Mouse (Mus musculus): Measurements from ENCODE around the gene Gata5. TPM values are rescaled to one million over a fixed set of nuclear protein-coding genes. Genes with fewer than 3 reads are reported as not detected.

Gene Gata5
- not detected for total RNA-seq (2018; cell fraction: chromatin; rRNA removed)
- not detected for total RNA-seq (2018; cell fraction: cytosol; rRNA removed)
- total RNA-seq (2018; cell fraction: nucleus; rRNA removed) = not detected
- not detected in 3 replicates for polyA plus RNA-seq (2018)

DNA sequence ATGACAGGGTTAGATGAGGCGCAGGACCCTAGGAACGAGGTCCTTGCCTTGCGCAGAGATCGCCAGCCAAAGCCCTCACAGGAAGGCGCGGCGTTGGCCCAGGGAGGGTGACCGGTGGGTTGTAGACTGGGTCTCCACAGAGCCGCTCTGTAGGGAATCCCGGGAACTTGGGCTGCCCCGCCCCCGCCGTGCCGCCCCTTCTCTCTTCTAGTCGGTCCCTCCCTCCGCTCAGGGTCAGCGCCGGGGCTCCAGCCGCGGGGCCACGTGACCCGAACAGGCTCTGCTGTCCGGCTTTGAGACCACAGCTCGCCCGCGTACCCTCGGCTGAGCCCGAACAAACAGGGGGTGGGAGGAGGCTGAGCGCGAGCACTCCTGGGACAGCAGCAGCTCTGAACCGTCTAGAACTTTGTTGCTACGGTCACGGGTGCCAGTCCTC, at the start of gene Gata5:
TSS of gene Gata5 (minus strand) at position 149 of the 436 bp plus-strand sequence.
- H3K4me3 ChIP-seq (ENCODE audit: inconsistent target) = no peak within 1 kb of the TSS
- no peaks in the 10 kb centered on the region for H3K36me3 ChIP-seq (ENCODE audit: inconsistent target)
- no peaks in the 10 kb centered on the region for H3K79me2 ChIP-seq (ENCODE audit: inconsistent target)
- H3K27ac ChIP-seq = no peak within 1 kb of the TSS
- WGBS (ENCODE audit: missing documents) = 4% methylated on average over 33 of the region's 33 CpGs

DNA sequence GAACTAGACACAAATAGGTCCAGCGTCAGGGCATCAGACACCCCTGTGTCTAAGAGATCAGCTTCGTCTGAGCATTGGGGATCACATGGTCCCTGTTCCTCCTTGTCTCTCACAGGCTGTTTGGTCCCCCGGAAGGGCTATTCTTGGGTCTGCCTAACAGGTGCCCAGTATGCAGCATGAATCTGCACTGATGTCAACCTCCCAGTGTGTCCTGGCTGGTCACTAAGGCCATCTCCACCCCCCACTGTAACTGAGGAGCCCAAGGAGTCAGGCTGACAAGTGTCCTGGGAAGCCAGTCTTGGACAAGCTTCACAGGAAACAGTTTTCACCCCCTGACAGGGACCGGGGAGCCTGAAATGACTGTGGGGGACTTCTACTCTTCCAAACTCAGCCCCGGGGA, 42.2 kb upstream of the Gata5 start:
- H3K79me2 ChIP-seq (ENCODE audit: inconsistent target) = no peaks in the 10 kb centered on the region
- no peaks in the 10 kb centered on the region for H3K36me3 ChIP-seq (ENCODE audit: inconsistent target)
- WGBS (ENCODE audit: missing documents) = 77% methylated on average over 5 of the region's 5 CpGs
- H3K27ac ChIP-seq = no peak overlapping the region
- no peak overlapping the region for H3K4me3 ChIP-seq (ENCODE audit: inconsistent target)

DNA sequence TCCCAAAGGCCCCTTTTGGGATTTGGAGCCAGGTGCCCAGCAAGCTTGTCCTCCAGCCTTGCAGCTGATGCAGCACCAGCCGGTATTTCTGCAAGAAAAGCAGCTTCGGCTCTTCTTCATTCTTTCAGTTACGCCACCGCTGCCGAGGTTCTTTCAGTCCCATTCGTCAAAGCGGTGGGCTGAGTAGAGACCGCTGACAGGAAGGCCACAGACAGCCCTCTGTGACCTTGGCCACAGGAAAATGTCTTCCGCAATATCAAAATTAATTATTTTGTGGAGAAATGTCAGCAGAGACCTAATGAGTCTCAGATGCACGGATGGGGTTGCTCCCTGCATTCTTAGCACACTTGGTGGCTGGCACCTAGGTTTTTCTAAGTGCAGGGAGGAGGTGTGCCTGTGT, 38.8 kb upstream of the Gata5 start:
- Histone ChIP-seq H3K36me3 (ENCODE audit: inconsistent target) (no peaks in the 10 kb centered on the region), H3K79me2 (ENCODE audit: inconsistent target) (no peaks in the 10 kb centered on the region), H3K4me3 (ENCODE audit: inconsistent target) (no peak overlapping the region), H3K27ac (no peak overlapping the region)
- whole genome bisulfite sequencing (ENCODE audit: missing documents) = 82% methylated on average over 10 of the region's 10 CpGs

DNA sequence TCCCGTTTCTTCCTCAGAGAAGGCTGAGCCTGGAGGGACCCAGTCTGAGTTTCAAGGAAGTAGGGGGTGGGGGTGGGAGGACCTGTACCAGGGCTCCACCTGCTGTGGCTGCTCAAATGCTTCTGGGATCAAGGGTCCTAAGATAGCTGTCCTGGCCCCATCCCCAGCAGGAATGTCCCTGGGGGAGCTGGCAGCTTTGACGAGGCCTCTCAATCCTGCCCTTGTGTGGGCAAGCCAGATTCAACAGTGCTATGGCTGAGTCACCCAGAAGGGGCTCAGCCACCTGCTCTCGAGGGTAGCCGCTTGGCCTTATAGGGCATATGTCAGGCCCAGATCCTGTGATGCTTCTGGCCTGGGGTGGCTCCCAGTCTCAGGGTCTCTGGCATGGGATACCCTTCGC, 33.9 kb upstream of the Gata5 start:
- Histone ChIP-seq H3K79me2 (ENCODE audit: inconsistent target) (no peaks in the 10 kb centered on the region), H3K36me3 (ENCODE audit: inconsistent target) (no peaks in the 10 kb centered on the region), H3K27ac (no peak overlapping the region), H3K4me3 (ENCODE audit: inconsistent target) (no peak overlapping the region)
- 76% methylated on average over 5 of the region's 5 CpGs for WGBS (ENCODE audit: missing documents)

DNA sequence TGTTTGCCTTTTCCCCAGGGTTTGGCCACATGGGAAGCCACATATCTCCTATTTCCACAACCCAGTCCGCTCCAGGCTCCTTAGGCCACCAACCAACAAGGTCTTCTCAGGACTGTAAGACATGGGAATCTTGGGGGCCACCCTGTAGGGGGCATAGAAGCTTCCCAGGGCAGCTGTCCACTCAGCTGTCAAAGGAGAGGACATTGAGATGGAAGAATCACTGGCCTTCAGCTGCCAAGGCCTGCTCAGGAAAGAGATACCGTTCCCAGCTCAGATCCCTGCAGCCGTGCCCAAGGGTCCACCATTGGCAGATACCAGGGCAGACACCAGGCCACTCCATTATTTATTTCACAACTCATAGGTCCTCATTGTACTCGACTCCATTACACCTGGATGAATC, 32.9 kb upstream of the Gata5 start:
- H3K4me3 ChIP-seq (ENCODE audit: inconsistent target) = no peak overlapping the region
- no peaks in the 10 kb centered on the region for H3K36me3 ChIP-seq (ENCODE audit: inconsistent target)
- H3K27ac ChIP-seq = no peak overlapping the region
- no peaks in the 10 kb centered on the region for H3K79me2 ChIP-seq (ENCODE audit: inconsistent target)
- 85% methylated on average over 4 of the region's 4 CpGs for WGBS (ENCODE audit: missing documents)

DNA sequence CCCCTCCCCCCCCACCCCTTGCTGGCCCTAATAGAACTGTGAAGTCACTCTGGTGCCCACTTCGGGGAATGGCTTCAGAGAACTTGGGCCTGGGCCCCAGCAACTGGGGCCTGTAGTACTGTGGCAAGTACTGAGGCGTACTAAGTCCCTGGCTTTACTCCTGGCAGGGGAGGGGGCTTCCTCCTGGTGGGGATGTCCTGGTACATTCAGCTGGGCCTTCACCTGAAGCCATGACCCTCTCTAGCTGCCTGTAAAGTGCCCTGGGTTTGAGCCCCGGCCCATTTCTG, 28.9 kb upstream of the Gata5 start:
- H3K79me2 ChIP-seq (ENCODE audit: inconsistent target) = no peaks in the 10 kb centered on the region
- 79% methylated on average over 3 of the region's 3 CpGs for WGBS (ENCODE audit: missing documents)
- no peak overlapping the region for H3K4me3 ChIP-seq (ENCODE audit: inconsistent target)
- no peaks in the 10 kb centered on the region for H3K36me3 ChIP-seq (ENCODE audit: inconsistent target)
- H3K27ac ChIP-seq = no peak overlapping the region

DNA sequence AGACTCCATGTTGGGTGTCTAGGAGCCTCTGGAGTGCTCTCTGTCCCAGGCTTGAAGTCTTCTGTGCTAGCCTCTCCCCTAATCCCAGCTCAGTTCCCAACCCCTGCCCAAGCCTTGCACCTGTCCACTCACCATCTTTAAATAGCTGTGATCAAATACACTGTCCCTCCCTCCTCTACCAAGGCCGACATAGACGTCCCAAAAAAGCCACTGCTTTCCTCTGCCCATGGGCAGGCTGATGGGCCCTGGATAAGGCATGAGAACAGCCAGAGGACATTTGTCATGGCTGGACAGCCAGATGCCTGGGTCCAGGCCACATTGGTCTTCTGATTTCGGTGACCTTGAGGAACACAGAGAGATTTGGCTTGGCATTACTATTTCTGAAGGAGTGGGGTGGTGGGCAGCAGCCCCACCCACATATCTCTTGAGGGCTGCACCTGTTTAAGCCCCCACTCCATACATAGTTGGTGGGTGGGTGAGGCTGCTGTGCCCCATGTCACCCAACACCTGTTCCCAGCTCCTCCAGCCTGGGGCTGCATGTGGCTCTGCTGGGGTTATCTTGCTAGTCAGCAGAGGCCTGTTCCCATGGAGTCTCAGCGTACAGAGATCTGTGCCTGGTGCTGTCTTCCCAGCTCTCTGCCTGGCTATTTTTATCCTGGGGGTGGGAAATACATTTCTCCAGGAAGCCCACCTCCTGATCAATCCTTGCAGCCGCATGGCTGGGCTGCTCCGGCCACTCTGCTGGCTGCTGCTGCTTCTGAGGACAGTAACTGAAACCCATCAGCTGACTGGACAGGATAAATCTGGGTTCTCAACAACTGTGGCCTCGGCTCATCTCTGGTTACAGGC, 28.3 kb upstream of the Gata5 start:
- no peak overlapping the region for H3K27ac ChIP-seq
- H3K79me2 ChIP-seq (ENCODE audit: inconsistent target) = no peaks in the 10 kb centered on the region
- no peaks in the 10 kb centered on the region for H3K36me3 ChIP-seq (ENCODE audit: inconsistent target)
- 79% methylated on average over 7 of the region's 7 CpGs for WGBS (ENCODE audit: missing documents)
- H3K4me3 ChIP-seq (ENCODE audit: inconsistent target) = no peak overlapping the region

DNA sequence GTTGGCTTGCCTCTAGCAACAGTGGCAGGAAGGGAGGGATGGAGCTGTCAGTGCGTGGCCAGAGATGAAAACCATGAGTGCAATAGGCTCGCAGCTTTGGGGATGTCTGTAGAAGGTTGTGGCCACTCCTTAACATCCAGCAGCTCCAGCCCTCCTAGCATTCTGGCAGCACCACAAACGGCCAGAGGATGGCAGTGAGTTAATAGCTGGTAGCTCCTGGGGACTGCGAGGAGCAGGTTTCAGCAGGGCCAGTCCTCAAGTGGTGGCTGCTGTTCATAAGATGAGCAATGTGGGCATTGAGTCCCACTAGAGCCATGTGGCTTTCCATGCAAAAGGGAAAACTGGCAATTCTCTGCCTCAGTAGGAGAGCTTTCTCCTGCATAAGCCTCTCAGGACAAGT, 24.6 kb upstream of the Gata5 start:
- Histone ChIP-seq H3K27ac (no peak overlapping the region), H3K36me3 (ENCODE audit: inconsistent target) (no peaks in the 10 kb centered on the region), H3K4me3 (ENCODE audit: inconsistent target) (no peak overlapping the region), H3K79me2 (ENCODE audit: inconsistent target) (no peaks in the 10 kb centered on the region)
- 11% methylated on average over 4 of the region's 4 CpGs for WGBS (ENCODE audit: missing documents)

DNA sequence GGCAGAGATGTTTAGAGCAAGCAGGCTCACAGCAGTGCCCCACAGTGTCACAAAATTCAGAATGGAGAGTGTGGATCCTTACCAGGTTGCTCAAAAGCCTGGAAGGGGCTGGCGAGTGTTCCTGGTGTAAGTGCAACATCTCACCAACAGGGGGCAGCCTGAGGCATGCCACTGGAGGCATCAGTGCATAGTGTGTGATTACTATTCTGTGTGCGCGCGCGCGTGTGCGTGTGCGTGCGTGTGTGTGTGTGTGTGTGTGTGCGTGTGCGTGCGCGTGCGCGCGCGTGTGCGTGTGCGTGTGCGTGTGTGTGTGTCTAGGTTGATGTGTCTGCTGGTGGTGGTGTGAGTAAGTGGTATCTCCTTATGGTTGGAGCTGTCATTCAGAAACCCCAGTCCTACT, 18.8 kb upstream of the Gata5 start:
- Histone ChIP-seq H3K4me3 (ENCODE audit: inconsistent target) (no peak overlapping the region), H3K79me2 (ENCODE audit: inconsistent target) (no peaks in the 10 kb centered on the region), H3K36me3 (ENCODE audit: inconsistent target) (no peaks in the 10 kb centered on the region), H3K27ac (no peak overlapping the region)
- WGBS (ENCODE audit: missing documents) = 70% methylated on average over 3 of the region's 20 CpGs

DNA sequence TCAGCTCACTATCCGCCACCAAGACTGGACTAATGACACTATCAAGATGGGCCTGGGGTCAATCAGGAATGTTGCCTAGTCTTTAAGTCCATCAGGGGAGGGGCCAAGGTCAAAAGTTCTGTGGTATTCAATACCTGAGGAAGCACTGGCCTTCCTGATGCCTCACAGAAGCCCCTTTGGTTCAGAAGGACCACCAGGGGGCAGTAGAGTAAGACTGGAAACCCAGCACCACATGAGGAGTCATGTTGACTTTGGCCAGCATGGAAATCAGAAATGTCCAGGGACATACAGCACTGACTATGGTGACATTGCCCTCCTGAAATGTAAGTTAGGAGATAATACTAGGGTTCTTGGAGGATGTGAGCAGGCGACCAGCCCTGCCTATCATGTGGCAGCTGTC, 16.2 kb upstream of the Gata5 start:
- Histone ChIP-seq H3K27ac (no peak overlapping the region), H3K36me3 (ENCODE audit: inconsistent target) (no peaks in the 10 kb centered on the region), H3K4me3 (ENCODE audit: inconsistent target) (no peak overlapping the region), H3K79me2 (ENCODE audit: inconsistent target) (no peaks in the 10 kb centered on the region)
- WGBS (ENCODE audit: missing documents) = 87% methylated on average over 2 of the region's 2 CpGs

DNA sequence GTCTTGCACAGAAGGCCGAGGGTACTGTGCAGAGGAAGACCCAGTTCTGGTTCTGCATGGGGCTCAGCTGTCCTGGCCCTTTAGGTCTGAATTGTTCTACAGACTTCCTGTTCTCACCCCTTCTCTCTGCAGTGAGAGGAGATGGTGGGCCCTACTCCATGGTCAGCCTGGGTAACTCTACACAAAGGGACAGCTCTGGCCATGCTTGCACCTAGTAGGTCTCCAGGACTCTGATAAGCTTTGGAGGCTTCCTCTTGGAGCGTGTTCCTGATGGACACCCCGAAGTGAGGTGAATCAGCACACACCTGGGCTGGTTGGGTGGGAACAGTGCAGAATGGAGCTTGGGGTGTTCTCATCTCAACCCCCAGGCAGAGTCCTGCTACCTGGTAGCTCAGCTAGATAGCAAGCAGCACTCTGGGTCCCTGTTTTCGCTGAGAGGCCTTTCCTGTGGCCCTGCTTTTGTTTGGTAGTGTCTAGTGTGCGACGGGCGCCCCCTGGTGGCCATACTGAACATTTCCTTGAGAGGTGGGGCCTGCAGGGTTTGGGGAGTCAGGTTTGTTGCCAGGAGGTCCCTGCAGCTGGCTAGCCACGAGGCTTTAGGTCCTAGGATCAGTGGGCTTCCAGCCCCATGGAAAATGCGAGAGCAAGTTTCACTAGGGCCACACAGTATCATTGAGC, 12.5 kb upstream of the Gata5 start:
- WGBS (ENCODE audit: missing documents) = 24% methylated on average over 9 of the region's 9 CpGs
- Histone ChIP-seq H3K27ac (no peak overlapping the region), H3K4me3 (ENCODE audit: inconsistent target) (no peak overlapping the region)

DNA sequence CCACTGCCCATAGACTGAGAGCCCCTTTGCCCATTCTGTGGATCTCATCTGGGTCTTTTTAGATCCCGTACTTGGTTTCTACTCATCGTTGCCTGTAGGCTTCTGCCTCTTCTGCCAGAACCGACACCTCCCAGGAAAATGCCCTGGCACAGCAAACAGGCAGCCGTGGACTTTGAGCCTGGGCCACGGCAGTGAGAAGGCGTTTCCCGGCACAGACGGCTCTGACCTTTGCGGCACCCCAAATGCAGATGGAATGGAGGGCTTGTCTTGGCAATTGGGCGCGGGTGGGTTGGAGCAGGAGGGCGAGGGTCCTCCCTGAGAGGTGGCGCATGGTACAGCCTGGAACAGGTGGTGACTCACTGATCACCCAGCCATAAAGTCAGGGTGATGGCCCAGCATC, 8.6 kb upstream of the Gata5 start:
- Histone ChIP-seq H3K4me3 (ENCODE audit: inconsistent target) (no peak overlapping the region), H3K79me2 (ENCODE audit: inconsistent target) (no peaks in the 10 kb centered on the region), H3K27ac (no peak overlapping the region), H3K36me3 (ENCODE audit: inconsistent target) (no peaks in the 10 kb centered on the region)
- WGBS (ENCODE audit: missing documents) = 90% methylated on average over 13 of the region's 13 CpGs

More for the DNA sequence above, 12.5 kb upstream of the Gata5 start:
- H3K36me3 ChIP-seq (ENCODE audit: inconsistent target) = no peaks in the 10 kb centered on the region
- no peaks in the 10 kb centered on the region for H3K79me2 ChIP-seq (ENCODE audit: inconsistent target)

DNA sequence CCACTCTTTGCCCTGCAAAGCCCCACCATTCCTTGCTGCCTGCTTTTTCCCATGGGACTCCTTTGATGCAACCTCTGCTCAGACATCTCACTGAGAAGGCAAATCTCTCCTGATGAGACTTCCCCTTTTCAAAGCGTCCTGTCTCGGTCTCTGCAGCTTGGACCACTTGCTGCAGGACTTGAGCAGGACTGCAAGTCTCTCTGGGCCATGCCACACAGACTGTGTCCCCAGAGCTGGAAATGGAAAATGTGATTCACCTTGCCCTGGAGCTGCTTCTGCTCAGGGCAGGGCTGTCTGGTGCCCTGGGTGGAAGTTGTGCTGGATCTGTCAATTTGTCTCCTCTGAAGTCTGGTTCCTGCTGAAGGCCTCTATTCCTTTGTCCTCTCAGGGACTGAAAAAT, 7.7 kb upstream of the Gata5 start:
- no peaks in the 10 kb centered on the region for H3K79me2 ChIP-seq (ENCODE audit: inconsistent target)
- no peaks in the 10 kb centered on the region for H3K36me3 ChIP-seq (ENCODE audit: inconsistent target)
- WGBS (ENCODE audit: missing documents) = 12% methylated on average over 2 of the region's 2 CpGs
- no peak overlapping the region for H3K4me3 ChIP-seq (ENCODE audit: inconsistent target)
- no peak overlapping the region for H3K27ac ChIP-seq

DNA sequence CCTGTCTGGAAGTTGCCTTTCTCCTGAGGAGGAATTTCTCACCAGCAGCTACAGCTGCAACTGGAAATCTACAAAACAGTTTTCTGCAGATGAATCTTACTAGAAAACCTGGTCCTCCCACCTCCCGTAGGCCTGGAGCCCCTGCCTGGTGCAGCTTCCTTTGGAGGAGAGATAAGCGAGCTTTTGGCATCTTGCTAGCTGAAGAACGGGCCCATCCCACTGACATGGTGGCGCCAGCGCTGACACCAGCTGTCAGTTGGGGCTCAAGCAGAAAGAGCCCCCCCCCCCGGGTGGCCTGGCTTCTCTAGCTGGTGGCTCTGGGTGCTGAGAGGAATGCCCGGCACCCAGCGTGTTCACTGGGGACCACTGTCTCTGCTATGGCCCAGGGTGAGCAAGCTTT, 6.7 kb upstream of the Gata5 start:
- Histone ChIP-seq H3K36me3 (ENCODE audit: inconsistent target) (no peaks in the 10 kb centered on the region), H3K79me2 (ENCODE audit: inconsistent target) (no peaks in the 10 kb centered on the region), H3K27ac (no peak overlapping the region), H3K4me3 (ENCODE audit: inconsistent target) (no peak overlapping the region)
- 83% methylated on average over 7 of the region's 8 CpGs for WGBS (ENCODE audit: missing documents)

DNA sequence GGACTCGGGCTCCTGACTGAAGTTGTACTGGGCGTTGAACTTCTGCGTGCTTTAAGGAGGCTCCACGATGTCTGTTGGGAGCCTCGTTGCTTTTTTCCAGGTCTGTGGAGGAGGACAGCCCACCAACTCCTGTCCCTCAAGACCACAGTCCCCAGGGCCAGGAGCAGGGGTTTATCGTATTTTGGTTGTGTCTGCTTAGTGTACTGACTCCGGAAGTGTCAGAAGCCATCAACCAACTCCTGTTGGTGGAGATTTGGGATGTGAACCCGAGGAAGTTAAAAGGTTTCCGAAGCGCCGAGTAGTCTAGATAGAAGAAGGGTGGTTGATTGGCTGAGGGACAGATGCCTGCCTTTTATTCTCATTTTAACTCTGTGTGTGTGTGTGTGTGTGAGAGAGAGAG, 5.4 kb upstream of the Gata5 start:
- no peaks in the 10 kb centered on the region for H3K36me3 ChIP-seq (ENCODE audit: inconsistent target)
- H3K4me3 ChIP-seq (ENCODE audit: inconsistent target) = no peak overlapping the region
- 75% methylated on average over 11 of the region's 11 CpGs for WGBS (ENCODE audit: missing documents)
- H3K79me2 ChIP-seq (ENCODE audit: inconsistent target) = no peaks in the 10 kb centered on the region
- no peak overlapping the region for H3K27ac ChIP-seq

Data from macrophage (primary cell).